ENCODE assay signal across 21 mouse cellular contexts in the genomic region with DNA sequence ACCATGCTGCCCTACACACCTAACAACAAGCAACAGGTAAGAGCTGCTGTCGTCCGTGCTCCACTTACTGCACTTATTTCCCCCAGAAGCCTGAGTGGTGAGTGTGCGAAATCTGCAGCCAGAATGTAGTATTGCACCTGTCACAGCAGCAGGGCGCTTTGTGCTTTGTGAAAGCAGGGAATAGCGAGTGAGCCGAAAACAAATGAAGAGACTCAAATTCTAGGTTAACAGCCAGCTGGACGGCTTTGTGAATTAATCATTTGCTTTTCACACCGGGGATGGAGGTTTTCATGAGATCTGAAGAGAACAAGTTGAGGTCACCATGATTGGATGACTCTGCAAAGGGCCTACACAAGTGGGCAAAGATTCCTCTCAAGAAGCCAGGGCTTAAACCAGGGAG.
A peak's percentile ranks its signal among the peaks of the same experiment; 100 is the strongest.
DNase-seq lines count a peak whose midpoint lies in the region; ATAC-seq and TF ChIP-seq lines count a peak whose summit lies in the region.
"Had no signal": no experiment of that assay in that cellular context is flagged by ENCODE, and none has a peak within 500 bp of the region (broad histone marks: within the 10 kb centered on the region; RNA-seq: fewer than 3 reads in every experiment).

No protein-coding gene starts in this region.

- no peak overlapping the region for H3K9ac ChIP-seq in forebrain, postnatal 0 days
- no peak overlapping the region for H3K9ac ChIP-seq in forebrain, embryonic 12.5 days
- no peak overlapping the region for H3K9ac ChIP-seq in kidney, embryonic 16.5 days (replicated peaks; ENCODE audit: low read length)
- H3K9ac ChIP-seq: heart, embryonic 13.5 days; liver, embryonic 12.5 days; lung, embryonic 15.5 days; midbrain, embryonic 12.5 days had no signal

- no peaks in the 10 kb centered on the region for H3K27me3 ChIP-seq in forebrain, postnatal 0 days (ENCODE audit: insufficient read depth, low read length)
- H3K27me3 ChIP-seq in forebrain, embryonic 12.5 days = no peaks in the 10 kb centered on the region
- no peaks in the 10 kb centered on the region for H3K27me3 ChIP-seq in kidney, embryonic 16.5 days (ENCODE audit: insufficient read depth, low read length)
- H3K27me3 ChIP-seq: CH12.LX; heart, embryonic 13.5 days; liver, embryonic 12.5 days; lung, embryonic 15.5 days; midbrain, embryonic 12.5 days had no signal

- no peak for DNase-seq in forebrain, postnatal 0 days
- peak; percentile 50 to 53 for DNase-seq in kidney, postnatal 36 days
- peak; percentile 72 for DNase-seq in cerebellum, adult 11 months
- DNase-seq in cerebellum, postnatal 14 days = peak; percentile 47
- DNase-seq in left cerebral cortex, postnatal 25 days (ENCODE audit: low spot score in 2 of 2) = no peak
- no peak for DNase-seq in frontal cortex, postnatal 10 days (ENCODE audit: low spot score in 2 of 2)
- DNase-seq: adrenal gland, adult 8-10 months; embryo, embryonic 11 days; heart, postnatal 36 days; kidney, postnatal 4 days; thymus, postnatal 4 days had no signal

- WGBS in forebrain, postnatal 0 days = 40% methylated on average over 8 of the region's 8 CpGs
- WGBS in forebrain, embryonic 12.5 days = 81% methylated on average over 8 of the region's 8 CpGs
- WGBS in kidney, embryonic 16.5 days = 83% methylated on average over 8 of the region's 8 CpGs

- ATAC-seq in forebrain, postnatal 0 days = peak; percentile 29; the same call in 1 of the 2 replicates
- ATAC-seq in forebrain, embryonic 12.5 days (ENCODE audit: low FRiP score) = no peak
- no peak for ATAC-seq in kidney, embryonic 16.5 days (ENCODE audit: low FRiP score, low TSS enrichment)
- ATAC-seq: hindbrain, embryonic 16.5 days; liver, embryonic 12.5 days had no signal

- H3K4me1 ChIP-seq in forebrain, postnatal 0 days (ENCODE audit: insufficient read depth) = peaks cover 7% of the 10 kb centered on the region; the same call in 1 of the 2 replicates
- H3K4me1 ChIP-seq in forebrain, embryonic 12.5 days = no peaks in the 10 kb centered on the region
- no peaks in the 10 kb centered on the region for H3K4me1 ChIP-seq in kidney, embryonic 16.5 days (ENCODE audit: insufficient read depth, low read length)
- H3K4me1 ChIP-seq: liver, embryonic 12.5 days; lung, embryonic 15.5 days; midbrain, embryonic 12.5 days had no signal

- no peak for TF ChIP-seq CTCF in forebrain, postnatal 0 days (IDR thresholded peaks at IDR 0.05; ENCODE audit: low read depth)

- H3K9me3 ChIP-seq in forebrain, postnatal 0 days (ENCODE audit: low read length) = no peaks in the 10 kb centered on the region
- H3K9me3 ChIP-seq in forebrain, embryonic 12.5 days = no peaks in the 10 kb centered on the region
- H3K9me3 ChIP-seq in kidney, embryonic 16.5 days (ENCODE audit: low read length) = no peaks in the 10 kb centered on the region
- H3K9me3 ChIP-seq: heart, embryonic 13.5 days; liver, embryonic 12.5 days; lung, embryonic 15.5 days; midbrain, embryonic 12.5 days had no signal

- no peak overlapping the region for H3K27ac ChIP-seq in forebrain, postnatal 0 days (ENCODE audit: low read depth, low read length)
- no peak overlapping the region for H3K27ac ChIP-seq in forebrain, embryonic 12.5 days
- H3K27ac ChIP-seq in kidney, embryonic 16.5 days (ENCODE audit: low read length) = no peak overlapping the region
- H3K27ac ChIP-seq: heart, embryonic 13.5 days; left cerebral cortex, adult 2 months; liver, embryonic 12.5 days; lung, embryonic 15.5 days; macrophage; midbrain, embryonic 12.5 days had no signal

- H3K36me3 ChIP-seq in forebrain, postnatal 0 days (ENCODE audit: insufficient read depth) = peaks cover 3% of the 10 kb centered on the region
- peaks cover 17% of the 10 kb centered on the region for H3K36me3 ChIP-seq in forebrain, embryonic 12.5 days (replicated peaks)
- H3K36me3 ChIP-seq in kidney, embryonic 16.5 days (ENCODE audit: insufficient read depth, low read length) = peaks cover 24% of the 10 kb centered on the region

- no peak overlapping the region for H3K4me3 ChIP-seq in forebrain, postnatal 0 days (ENCODE audit: low read depth, low read length)
- no peak overlapping the region for H3K4me3 ChIP-seq in forebrain, embryonic 12.5 days (replicated peaks)
- H3K4me3 ChIP-seq in kidney, embryonic 16.5 days (ENCODE audit: low read length) = no peak overlapping the region
- H3K4me3 ChIP-seq: heart, embryonic 13.5 days; left cerebral cortex, adult 2 months; liver, embryonic 12.5 days; lung, embryonic 15.5 days; midbrain, embryonic 12.5 days had no signal

- intact Hi-C loops in left cerebral cortex, postnatal 25 days (cut with DNase I) = no loop called here

- no peak overlapping the region for H3K4me2 ChIP-seq in forebrain, postnatal 0 days (ENCODE audit: low read depth)
- H3K4me2 ChIP-seq in forebrain, embryonic 12.5 days = no peak overlapping the region
- H3K4me2 ChIP-seq in kidney, embryonic 16.5 days (replicated peaks; ENCODE audit: low read depth, low read length) = no peak overlapping the region
- H3K4me2 ChIP-seq: heart, embryonic 13.5 days; liver, embryonic 12.5 days; lung, embryonic 15.5 days; midbrain, embryonic 12.5 days had no signal

Comparison
In these comparisons a context has a peak if more than half of its experiments do, and no peak if none do; other contexts are left out.
1. DNase-seq: peak in kidney, postnatal 36 days (2 of 2), cerebellum, adult 11 months (single experiment) and cerebellum, postnatal 14 days (2 of 2); none in forebrain, postnatal 0 days (single experiment), left cerebral cortex, postnatal 25 days (0 of 2) and frontal cortex, postnatal 10 days (0 of 2).